Mouse (Mus musculus): ENCODE data around the gene Acot13. TPM values are rescaled to one million over a fixed set of nuclear protein-coding genes. Genes with fewer than 3 reads are reported as not detected.
"Not testable (repeated sequence)": the region's sequence is repeated elsewhere in the genome, so short reads cannot be mapped to it uniquely, and the experiment has no call there.

Acot13 gene
- total RNA-seq, 2 experiments from 2014 or later = 89.4 to 91.9 TPM

- no peak for DNase-seq (ENCODE audit: low spot score in 2 of 2)
These were observed 40.0 kb downstream of the Acot13 start for GRCm38 (mm10) chr13:24791349-24791748.

GRCm38 (mm10) chr13:24787477-24787876 is 43.9 kb downstream of the Acot13 start:
- no peak for DNase-seq (ENCODE audit: low spot score in 2 of 2)

DNA sequence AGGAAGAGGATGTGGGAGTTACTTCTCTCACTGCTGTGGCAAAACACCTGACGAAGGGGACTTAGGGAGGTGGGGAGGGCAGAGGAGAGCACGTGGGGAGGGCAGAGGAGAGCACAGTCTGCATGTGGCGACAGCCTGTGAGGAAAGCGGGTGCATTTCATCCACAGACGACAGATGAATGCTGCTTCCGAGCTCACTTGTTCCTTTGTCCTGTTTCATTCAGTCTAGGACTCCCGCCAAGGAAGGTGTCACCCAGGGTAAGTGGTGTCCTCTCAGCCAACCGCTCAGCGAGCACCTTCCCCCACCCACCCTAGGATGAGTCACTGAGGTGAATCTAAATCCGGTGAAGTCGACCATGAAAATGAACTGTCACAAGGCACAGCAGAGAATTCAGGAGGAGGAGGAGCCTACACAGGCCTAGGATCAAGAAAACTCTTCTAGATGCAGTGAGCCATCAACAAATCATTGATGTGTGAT is 45.3 kb downstream of the Acot13 start:
- peak in 1 of 2 experiments; percentile 18 for DNase-seq (ENCODE audit: low spot score in 2 of 2)

GRCm38 (mm10) chr13:24781916-24782315 is 49.4 kb downstream of the Acot13 start:
- no peak for DNase-seq (ENCODE audit: low spot score in 2 of 2)

- DNase-seq (ENCODE audit: low spot score in 2 of 2) = no peak
These were observed 52.5 kb downstream of the Acot13 start for GRCm38 (mm10) chr13:24778706-24779380.

GRCm38 (mm10) chr13:24778026-24778425 is 53.3 kb downstream of the Acot13 start:
- DNase-seq (ENCODE audit: low spot score in 2 of 2) = no peak

GRCm38 (mm10) chr13:24776146-24776844 is 55.0 kb downstream of the Acot13 start:
- peak; percentile 39 to 43 for DNase-seq (ENCODE audit: low spot score in 2 of 2)

DNA sequence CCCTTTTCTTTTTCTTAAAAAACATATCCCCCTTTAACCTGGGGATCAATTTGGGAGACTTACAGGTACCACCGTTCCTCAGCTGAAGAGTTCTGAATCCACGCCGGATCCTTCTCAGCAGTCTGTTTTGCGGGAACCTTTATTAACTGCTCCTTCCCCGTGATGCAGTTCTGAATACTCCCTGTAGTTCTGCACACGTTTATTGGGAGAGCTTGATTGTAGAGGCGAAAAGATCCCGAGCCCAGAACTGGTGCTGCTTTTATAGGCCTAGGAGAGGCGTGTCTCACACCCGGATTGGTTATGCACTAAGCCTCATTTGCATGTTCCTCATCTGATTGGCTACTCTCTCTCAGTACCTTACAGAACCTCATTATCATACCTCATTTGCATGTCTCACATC is 59.9 kb downstream of the Acot13 start:
- DNase-seq (ENCODE audit: low spot score in 2 of 2) = not testable (repeated sequence)

Other genes starting within 250 kb of the Acot13 start
- 10 to 100 TPM; 60.1 to 61.7 TPM for gene Ripor2, start 249.4 kb downstream of the Acot13 start, total RNA-seq (2021)
- not detected for gene Armh2, start 90.3 kb downstream of the Acot13 start, total RNA-seq (2021)
- gene Gmnn, start 69.6 kb downstream of the Acot13 start, total RNA-seq (2021) = 1 to 10 TPM; 2.7 to 4.2 TPM
- gene BC005537, start 29.9 kb downstream of the Acot13 start, total RNA-seq (2021) = 100 to 1,000 TPM; 150 to 154 TPM
- 10 to 100 TPM; 21.5 to 23.0 TPM for gene Tdp2, start 139 bp upstream of the Acot13 start, total RNA-seq (2021)
- 10 to 100 TPM; 29.7 to 30.5 TPM for gene D130043K22Rik, start 13.6 kb upstream of the Acot13 start, total RNA-seq (2021)
- 10 to 100 TPM; 59.0 to 60.6 TPM for gene Aldh5a1, start 106.1 kb upstream of the Acot13 start, total RNA-seq (2021)
- gene Gpld1, start 111.6 kb upstream of the Acot13 start, total RNA-seq (2021) = 10 to 100 TPM; 19.5 to 22.3 TPM
- gene Mrs2, start 188.8 kb upstream of the Acot13 start, total RNA-seq (2021) = 10 to 100 TPM; 48.5 to 54.1 TPM
- gene Dcdc2a, start 224.5 kb upstream of the Acot13 start, total RNA-seq (2021) = 1 to 10 TPM; 9.1 to 9.6 TPM

All from left cerebral cortex, adult 18-20 months (tissue).